In the genomic region with DNA sequence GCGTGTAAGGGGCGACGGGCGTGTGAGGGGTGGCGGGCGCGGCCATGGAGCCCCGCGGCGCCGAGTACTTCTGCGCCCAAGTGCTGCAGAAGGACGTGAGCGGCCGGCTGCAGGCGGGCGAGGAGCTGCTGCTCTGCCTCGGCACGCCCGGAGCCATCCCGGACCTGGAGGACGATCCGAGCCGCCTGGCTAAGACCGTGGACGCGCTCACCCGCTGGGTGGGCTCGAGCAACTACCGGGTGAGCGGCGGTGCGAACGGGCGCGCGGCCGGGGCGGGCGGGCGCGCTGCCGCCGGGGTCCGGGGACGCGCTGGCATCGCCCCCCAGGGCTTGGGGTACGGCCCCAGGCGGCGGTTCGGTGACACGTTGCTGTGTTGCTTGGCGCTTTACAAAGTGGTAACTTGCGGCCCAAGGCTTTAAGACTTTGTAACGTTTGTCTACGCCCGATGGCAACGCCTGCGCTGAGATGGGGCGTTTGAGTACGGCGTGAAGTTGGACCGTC, we compare ENCODE assay signal across 8 mouse cellular contexts. TPM values are rescaled to one million over a fixed set of nuclear protein-coding genes. Genes with fewer than 3 reads are reported as not detected.
A peak's percentile ranks its signal among the peaks of the same experiment; 100 is the strongest.
DNase-seq lines count a peak whose midpoint lies in the region; ATAC-seq and TF ChIP-seq lines count a peak whose summit lies in the region.

No protein-coding gene starts in this region.

- H3K27ac ChIP-seq in intestine, embryonic 14.5 days (ENCODE audit: low read depth): peak overlapping the region; percentile 62
- peak overlapping the region; percentile 49 for H3K27ac ChIP-seq in liver, embryonic 11.5 days (ENCODE audit: low read depth, low read length)
- H3K27ac ChIP-seq in thymus, adult 2 months (ENCODE audit: control insufficient read depth, insufficient read depth, low read length): no peak overlapping the region

- H3K4me1 ChIP-seq in intestine, embryonic 14.5 days (replicated peaks; ENCODE audit: control insufficient read depth, insufficient read depth, low read length): peaks cover 10% of the 10 kb centered on the region; the same call in 1 of the 2 replicates
- H3K4me1 ChIP-seq in liver, embryonic 11.5 days (replicated peaks; ENCODE audit: control insufficient read depth, insufficient read depth, low read length): peaks cover 14% of the 10 kb centered on the region
- H3K4me1 ChIP-seq in thymus, adult 2 months (replicated peaks; ENCODE audit: control insufficient read depth, insufficient read depth, low read length): peaks cover 11% of the 10 kb centered on the region

- DNase-seq in 3T3-L1 (ENCODE audit: low read depth, low spot score): peak; percentile 50
- DNase-seq in WW6 (ENCODE audit: low read depth, low spot score): peak; percentile 33
- DNase-seq in cerebellum, postnatal 36 days: peak; percentile 37 to 53
- DNase-seq in gastrocnemius, postnatal 10 days: peak; percentile 63
- peak; percentile 89 for DNase-seq in intestine, embryonic 14.5 days (ENCODE audit: low spot score)
- peak; percentile 76 for DNase-seq in liver, embryonic 11.5 days (ENCODE audit: low spot score)
- peak; percentile 60 for DNase-seq in thymus, adult 2 months

- peak overlapping the region; percentile 76 for H3K9ac ChIP-seq in intestine, embryonic 14.5 days (ENCODE audit: low read length)
- peak overlapping the region; percentile 74 for H3K9ac ChIP-seq in liver, embryonic 11.5 days (ENCODE audit: low read depth, low read length)

- peak overlapping the region; percentile 79 for H3K4me3 ChIP-seq in intestine, embryonic 14.5 days (ENCODE audit: low read depth, low read length)
- H3K4me3 ChIP-seq in liver, embryonic 11.5 days (ENCODE audit: low read depth, low read length): peak overlapping the region; percentile 67
- H3K4me3 ChIP-seq in thymus, adult 2 months (ENCODE audit: control insufficient read depth, insufficient read depth, low read length): peak overlapping the region; percentile 93

- no peak for TF ChIP-seq POLR2A in thymus, adult 2 months (IDR thresholded peaks at IDR 0.05; ENCODE audit: control insufficient read depth, extremely low read depth, insufficient read depth, low read length, poor library complexity)

- H3K4me2 ChIP-seq in intestine, embryonic 14.5 days (ENCODE audit: low read length): peak overlapping the region; percentile 91
- peak overlapping the region; percentile 99 for H3K4me2 ChIP-seq in liver, embryonic 11.5 days

- H3K9me3 ChIP-seq in intestine, embryonic 14.5 days (ENCODE audit: control insufficient read depth, low read length): no peaks in the 10 kb centered on the region
- no peaks in the 10 kb centered on the region for H3K9me3 ChIP-seq in liver, embryonic 11.5 days (ENCODE audit: control insufficient read depth, low read length)

- peak; percentile 78 for ATAC-seq in intestine, embryonic 14.5 days (replicated peaks; ENCODE audit: low FRiP score, low TSS enrichment, low read depth)
- ATAC-seq in liver, embryonic 11.5 days (replicated peaks; ENCODE audit: low FRiP score): peak; percentile 74
- ATAC-seq in monocyte, adult 5-6 weeks (replicated peaks; ENCODE audit: insufficient number of reproducible peaks, low FRiP score, low TSS enrichment, poor library complexity, severe bottlenecking): peak; percentile 36; the same call in 1 of the 2 replicates

- WGBS in intestine, embryonic 14.5 days: under 1% methylated on average over 63 of the region's 64 CpGs
- under 1% methylated on average over 64 of the region's 64 CpGs for WGBS in liver, embryonic 11.5 days
- under 1% methylated on average over 64 of the region's 64 CpGs for WGBS in thymus, adult 2 months

- H3K36me3 ChIP-seq in intestine, embryonic 14.5 days (ENCODE audit: control insufficient read depth, insufficient read depth, low read length): no peaks in the 10 kb centered on the region
- no peaks in the 10 kb centered on the region for H3K36me3 ChIP-seq in liver, embryonic 11.5 days (ENCODE audit: control insufficient read depth, insufficient read depth, low read length)
- no peaks in the 10 kb centered on the region for H3K36me3 ChIP-seq in thymus, adult 2 months (ENCODE audit: control insufficient read depth, insufficient read depth, low read length)

- no peaks in the 10 kb centered on the region for H3K27me3 ChIP-seq in intestine, embryonic 14.5 days (replicated peaks; ENCODE audit: control insufficient read depth, insufficient read depth, low read length)
- no peaks in the 10 kb centered on the region for H3K27me3 ChIP-seq in liver, embryonic 11.5 days (replicated peaks; ENCODE audit: control insufficient read depth, insufficient read depth, low read length)
- H3K27me3 ChIP-seq in thymus, adult 2 months (ENCODE audit: control insufficient read depth, insufficient read depth, low read length): no peaks in the 10 kb centered on the region

- TF ChIP-seq CTCF in thymus, adult 2 months (IDR thresholded peaks at IDR 0.05; ENCODE audit: borderline replicate concordance, control insufficient read depth, extremely low read depth, insufficient read depth, low read length, poor library complexity): no peak

RNA-seq across cellular contexts. Expression of a gene that starts 0.4 kb away (rescaled TPM):
- 10 to 100 TPM; 48.2 to 52.2 TPM for total RNA-seq in gastrocnemius, postnatal 10 days (2021)
- polyA plus RNA-seq in intestine, embryonic 14.5 days (2014; fragmentation: Nextera tagmentation; extraction: Ambion mirVana): 30.3 and 31.7 TPM in 2 replicates
- polyA plus RNA-seq in liver, embryonic 11.5 days (2014; fragmentation: Nextera tagmentation; extraction: Ambion mirVana): 30.5 and 31.2 TPM in 2 replicates
- 39.7 to 59.4 TPM (median 42.1 TPM) in 3 replicates for total RNA-seq in monocyte, adult 5-6 weeks (2017)
- polyA plus RNA-seq in thymus, adult 2 months (2012; rRNA removed): 12.6 and 17.7 TPM in 2 replicates

RNA-seq across cellular contexts. Expression of a gene that starts 33.6 kb away (rescaled TPM):
- total RNA-seq in gastrocnemius, postnatal 10 days (2021): 10 to 100 TPM; 50.2 to 59.3 TPM
- 82.4 and 85.5 TPM in 2 replicates for polyA plus RNA-seq in intestine, embryonic 14.5 days (2014; fragmentation: Nextera tagmentation; extraction: Ambion mirVana)
- polyA plus RNA-seq in liver, embryonic 11.5 days (2014; fragmentation: Nextera tagmentation; extraction: Ambion mirVana): 66.4 and 79.6 TPM in 2 replicates
- total RNA-seq in monocyte, adult 5-6 weeks (2017): 173 to 227 TPM (median 191 TPM) in 3 replicates
- polyA plus RNA-seq in thymus, adult 2 months (2012; rRNA removed): 164 and 190 TPM in 2 replicates

Comparison
In these comparisons a context has a peak if more than half of its experiments do, and no peak if none do; other contexts are left out.
1. DNase-seq: peak in every context shown above with its lines; median percentile 89 in intestine, embryonic 14.5 days; 76 in liver, embryonic 11.5 days; 63 in gastrocnemius, postnatal 10 days; 60 in thymus, adult 2 months; 50 in 3T3-L1; 45 in cerebellum, postnatal 36 days; 33 in WW6.